ENCODE assay signal across 29 mouse cellular contexts in genomic region chr16:4014040-4014668, GRCm38 (mm10). TPM values are rescaled to one million over a fixed set of nuclear protein-coding genes. Genes with fewer than 3 reads are reported as not detected.
DNase-seq lines count a peak whose midpoint lies in the region; TF ChIP-seq lines count a peak whose summit lies in the region.
"Had no signal": no experiment of that assay in that cellular context is flagged by ENCODE, and none has a peak within 500 bp of the region (broad histone marks: within the 10 kb centered on the region; RNA-seq: fewer than 3 reads in every experiment).

No protein-coding gene starts in this region.

- no peaks in the 10 kb centered on the region for H3K9me3 ChIP-seq in ES-E14 (ENCODE audit: control insufficient read depth, insufficient read depth, low read depth, low read length)
- H3K9me3 ChIP-seq: embryonic facial prominence, embryonic 13.5 days; forebrain, embryonic 15.5 days; heart, embryonic 15.5 days had no signal

- no peak for TF ChIP-seq CTCF in kidney, adult 2 months (conservative IDR thresholded peaks at IDR 0.05; ENCODE audit: insufficient read depth, insufficient read length, low read depth, low read length)

- 78% methylated on average over 5 of the region's 5 CpGs for WGBS in kidney, adult 2 months

- peaks cover 8% of the 10 kb centered on the region; the same call in 1 of the 2 replicates for H3K4me1 ChIP-seq in kidney, adult 2 months (ENCODE audit: control insufficient read depth, insufficient read depth, low read length)
- no peaks in the 10 kb centered on the region; a peak in 1 of 4 replicates for H3K4me1 ChIP-seq in ES-E14 (ENCODE audit: control insufficient read depth in 2 of 2, insufficient read depth in 2 of 2, low read length in 2 of 2, poor library complexity in 1 of 2)
- H3K4me1 ChIP-seq: embryonic facial prominence, embryonic 10.5 days; embryonic facial prominence, embryonic 13.5 days; forebrain, embryonic 12.5 days; forebrain, embryonic 15.5 days; heart, embryonic 12.5 days; heart, embryonic 15.5 days; hindbrain, embryonic 10.5 days; hindbrain, embryonic 13.5 days had no signal

- no peaks in the 10 kb centered on the region for H3K36me3 ChIP-seq in kidney, adult 2 months (ENCODE audit: control insufficient read depth, insufficient read depth, low read length)
- H3K36me3 ChIP-seq in ES-E14 (ENCODE audit: control insufficient read depth, insufficient read depth, low read length, poor library complexity, severe bottlenecking): no peaks in the 10 kb centered on the region
- H3K36me3 ChIP-seq: embryonic facial prominence, embryonic 10.5 days; embryonic facial prominence, embryonic 13.5 days; forebrain, embryonic 12.5 days; forebrain, embryonic 15.5 days; heart, embryonic 12.5 days; heart, embryonic 15.5 days; hindbrain, embryonic 10.5 days; hindbrain, embryonic 13.5 days had no signal

- H3K27ac ChIP-seq in kidney, adult 2 months (ENCODE audit: insufficient read depth, low read depth, low read length): no peak overlapping the region
- H3K27ac ChIP-seq in ES-E14 (ENCODE audit: insufficient read depth, low read depth, low read length, poor library complexity, severe bottlenecking): no peak overlapping the region
- H3K27ac ChIP-seq: embryonic facial prominence, embryonic 10.5 days; embryonic facial prominence, embryonic 13.5 days; forebrain, embryonic 12.5 days; forebrain, embryonic 15.5 days; heart, embryonic 15.5 days; hindbrain, embryonic 10.5 days; hindbrain, embryonic 13.5 days had no signal

- no peak overlapping the region for H3K4me3 ChIP-seq in kidney, adult 2 months (ENCODE audit: insufficient read depth, low read depth, low read length)
- no peak overlapping the region for H3K4me3 ChIP-seq in ES-E14 (ENCODE audit: insufficient read depth in 1 of 2, low read depth in 1 of 2, low read length in 2 of 2, poor library complexity in 1 of 2, severe bottlenecking in 1 of 2)
- H3K4me3 ChIP-seq: embryonic facial prominence, embryonic 10.5 days; embryonic facial prominence, embryonic 13.5 days; erythroblast, embryonic 14.5 days; forebrain, embryonic 12.5 days; forebrain, embryonic 15.5 days; heart, embryonic 12.5 days; heart, embryonic 15.5 days; hindbrain, embryonic 10.5 days; hindbrain, embryonic 13.5 days had no signal

- peak; percentile 57 for DNase-seq in kidney, adult 2 months
- no peak for DNase-seq in kidney, postnatal 36 days
- DNase-seq in ES-E14 (ENCODE audit: low read depth, low spot score) (peak; percentile 52), ZHBTc4 (ENCODE audit: low read depth, low spot score) (peak; percentile 93)
- DNase-seq in thymus, adult 18-20 months: no peak
- DNase-seq in right cerebral cortex, postnatal 10 days (ENCODE audit: low spot score in 2 of 2): no peak
- DNase-seq: adrenal gland, adult 8-10 months; adrenal gland, postnatal 25 days; B cell, adult 2 months; cerebellum, adult 11-12 months; cerebellum, adult 8-10 months; cerebellum, postnatal 10 days; cerebellum, postnatal 36 days; embryo, embryonic 11 days; gastrocnemius, postnatal 25 days; heart, adult 18-20 months; heart, postnatal 10 days; heart, postnatal 36 days had no signal

- no peaks in the 10 kb centered on the region for H3K27me3 ChIP-seq in kidney, adult 2 months (replicated peaks; ENCODE audit: control insufficient read depth, insufficient read depth, low read length)
- H3K27me3 ChIP-seq: CH12.LX; embryonic facial prominence, embryonic 13.5 days; forebrain, embryonic 12.5 days; forebrain, embryonic 15.5 days; heart, embryonic 12.5 days; heart, embryonic 15.5 days; hindbrain, embryonic 13.5 days had no signal

- in situ Hi-C loops in ES-E14 (cut with MboI; ENCODE audit: low sequenced_read_pairs in 2 of 2, unreplicated experiment in 2 of 2): no loop called here

- no peak for TF ChIP-seq POLR2A in kidney, adult 2 months (IDR thresholded peaks at IDR 0.05; ENCODE audit: low read depth, low read length)

- no peak overlapping the region for H3K9ac ChIP-seq in ES-E14 (ENCODE audit: insufficient read depth, low read depth, low read length, poor library complexity, severe bottlenecking)
- H3K9ac ChIP-seq: embryonic facial prominence, embryonic 13.5 days; forebrain, embryonic 12.5 days; forebrain, embryonic 15.5 days; heart, embryonic 12.5 days; heart, embryonic 15.5 days; hindbrain, embryonic 13.5 days had no signal

TF ChIP-seq in ES-E14, 5 proteins besides CTCF, POLR2A, EP300 and RAD21:
- TF ChIP-seq ZNF384 (IDR thresholded peaks at IDR 0.05; ENCODE audit: low read depth, low read length) (no peak), MAFK (IDR thresholded peaks at IDR 0.05; ENCODE audit: insufficient read depth, low read depth, low read length) (0 out of 2 replicates have a peak, but pooled peaks have one; percentile 3)
TF ChIP-seq in ES-E14: peak in this region for 1.

RNA-seq across cellular contexts. Expression of gene Slx4, which starts 10.6 kb away (rescaled TPM):
- polyA plus RNA-seq in kidney, adult 2 months (2012; rRNA removed): 36.0 and 41.0 TPM in 2 replicates
- total RNA-seq in ES-E14 (2012; rRNA removed): 36.9 and 40.5 TPM in 2 replicates

RNA-seq across cellular contexts. Expression of gene Dnase1, which starts 22.6 kb away (rescaled TPM):
- 2,240 and 2,440 TPM in 2 replicates for polyA plus RNA-seq in kidney, adult 2 months (2012; rRNA removed)
- 1.0 and 1.1 TPM in 2 replicates for total RNA-seq in ES-E14 (2012; rRNA removed)
- total RNA-seq: adrenal gland, adult 8-10 months; adrenal gland, postnatal 25 days; gastrocnemius, postnatal 25 days; heart, adult 18-20 months; heart, postnatal 10 days; heart, postnatal 36 days had no signal
- polyA plus RNA-seq: cortical plate, adult 2 months; erythroblast, embryonic 14.5 days had no signal

RNA-seq across cellular contexts. Expression of gene Nlrc3, which starts 37.7 kb away (rescaled TPM):
- 3.8 and 4.0 TPM in 2 replicates for polyA plus RNA-seq in kidney, adult 2 months (2012; rRNA removed)
- 2.1 and 2.3 TPM in 2 replicates for total RNA-seq in ES-E14 (2012; rRNA removed)
- polyA plus RNA-seq: erythroblast, embryonic 14.5 days had no signal

Comparison
In these comparisons a context has a peak if more than half of its experiments do, and no peak if none do; other contexts are left out.
1. DNase-seq: peak in kidney, adult 2 months (single experiment), ES-E14 (single experiment) and ZHBTc4 (single experiment); none in kidney, postnatal 36 days (0 of 2), thymus, adult 18-20 months (0 of 2) and right cerebral cortex, postnatal 10 days (0 of 2).